Mouse (Mus musculus) megakaryocyte progenitor cell, adult 5-6 weeks (primary cell): ENCODE results near the gene AC124502.3. TPM values are rescaled to one million over a fixed set of nuclear protein-coding genes. Genes with fewer than 3 reads are reported as not detected.
"Not testable (repeated sequence)": the region's sequence is repeated elsewhere in the genome, so short reads cannot be mapped to it uniquely, and the experiment has no call there.

Experiments used
- ATAC-seq: replicated peaks from 2 replicates; pipeline ENCODE4 v1.8.0; 2016; ENCODE audit warnings: mild to moderate bottlenecking, moderate TSS enrichment, inconsistent platforms; ENCODE audit not compliant: poor library complexity
- total RNA-seq, 2 experiments: library from RNA; stranded (forward) in 1 of 2; stranded (reverse) in 1 of 2; fragments of 157-497, 149-512 nt in 1 of 2; fragments of 200-1000 nt in 1 of 2; gene quantifications; 2 replicates each; pipeline versions ENCODE4 v1.2.3 to v1.2.4; 2015 to 2017

Gene AC124502.3
- total RNA-seq, 2 experiments from 2014 or later = 6.1 to 8.0 TPM

GRCm38 (mm10) chr19:5082005-5082404 lies 43.3 kb downstream of the AC124502.3 start:
- ATAC-seq = no peak

- ATAC-seq = no peak
Observed at GRCm38 (mm10) chr19:5082596-5082995, 43.9 kb downstream of the AC124502.3 start.

- no peak for ATAC-seq
Observed at GRCm38 (mm10) chr19:5083961-5084833, 45.5 kb downstream of the AC124502.3 start.

GRCm38 (mm10) chr19:5084834-5085144 lies 46.1 kb downstream of the AC124502.3 start:
- no peak for ATAC-seq

- ATAC-seq = no peak
Observed at GRCm38 (mm10) chr19:5085145-5085863, 46.6 kb downstream of the AC124502.3 start, which contains the start of gene Tmem151a. Tmem151a (minus strand) TSS chr19:5085531.

- not testable (repeated sequence) for ATAC-seq
Observed at GRCm38 (mm10) chr19:5086533-5086932, 47.8 kb downstream of the AC124502.3 start.

- peak; percentile 87 for ATAC-seq
Observed at GRCm38 (mm10) chr19:5087884-5088728, 49.4 kb downstream of the AC124502.3 start, which contains the start of gene Yif1a. Yif1a (plus strand) TSS chr19:5088538.

- ATAC-seq = no peak
Observed at GRCm38 (mm10) chr19:5089324-5089723, 50.6 kb downstream of the AC124502.3 start.

- ATAC-seq = no peak
Observed at GRCm38 (mm10) chr19:5092083-5092482, 53.4 kb downstream of the AC124502.3 start.

GRCm38 (mm10) chr19:5093481-5094242 lies 55.0 kb downstream of the AC124502.3 start:
- ATAC-seq = no peak

GRCm38 (mm10) chr19:5094243-5094632 lies 55.5 kb downstream of the AC124502.3 start:
- peak; percentile 92 for ATAC-seq

GRCm38 (mm10) chr19:5094746-5095417 lies 56.2 kb downstream of the AC124502.3 start:
- no peak for ATAC-seq

GRCm38 (mm10) chr19:5095887-5096474 lies 57.3 kb downstream of the AC124502.3 start:
- ATAC-seq = no peak

GRCm38 (mm10) chr19:5097521-5098362 lies 59.1 kb downstream of the AC124502.3 start:
- no peak for ATAC-seq

- peak; percentile 47 for ATAC-seq
Observed at GRCm38 (mm10) chr19:5098363-5099143, 59.9 kb downstream of the AC124502.3 start, which contains the start of gene Cnih2. Cnih2 (minus strand) TSS chr19:5098521.
